Mouse (Mus musculus) embryonic fibroblast, embryonic 13.5 days (primary cell): ENCODE measurements around the gene 4930415O20Rik.

Experiments
- CTCF ChIP-seq: IDR thresholded peaks from 2 replicates; pipeline ENCODE4 v1.5.1; 2011; ENCODE audit warnings: mild to moderate bottlenecking, control low read depth, low read length, moderate library complexity, borderline replicate concordance; ENCODE audit not compliant: insufficient read depth
- POLR2A ChIP-seq: IDR thresholded peaks from 2 replicates; pipeline ENCODE4 v1.6.1; 2011; ENCODE audit warnings: low read depth, mild to moderate bottlenecking, control low read depth, low read length, moderate library complexity

- TF ChIP-seq POLR2A (peak; percentile 13; the same call in 1 of the 2 replicates), CTCF (no peak)
These were observed 2.4 kb upstream of the 4930415O20Rik start for GRCm38 (mm10) chr15:98568256-98569033.
